Mouse (Mus musculus) CD4-positive, CD25-positive, alpha-beta regulatory T cell, adult 2 months (primary cell): Measurements from ENCODE around the gene Ppp3ca.

Experiments
- DNase-seq: peaks from one replicate; pipeline ENCODE4 v3.0.0-alpha.2; 2012; ENCODE audit warnings: low read depth, low spot score

The Ppp3ca gene

DNA sequence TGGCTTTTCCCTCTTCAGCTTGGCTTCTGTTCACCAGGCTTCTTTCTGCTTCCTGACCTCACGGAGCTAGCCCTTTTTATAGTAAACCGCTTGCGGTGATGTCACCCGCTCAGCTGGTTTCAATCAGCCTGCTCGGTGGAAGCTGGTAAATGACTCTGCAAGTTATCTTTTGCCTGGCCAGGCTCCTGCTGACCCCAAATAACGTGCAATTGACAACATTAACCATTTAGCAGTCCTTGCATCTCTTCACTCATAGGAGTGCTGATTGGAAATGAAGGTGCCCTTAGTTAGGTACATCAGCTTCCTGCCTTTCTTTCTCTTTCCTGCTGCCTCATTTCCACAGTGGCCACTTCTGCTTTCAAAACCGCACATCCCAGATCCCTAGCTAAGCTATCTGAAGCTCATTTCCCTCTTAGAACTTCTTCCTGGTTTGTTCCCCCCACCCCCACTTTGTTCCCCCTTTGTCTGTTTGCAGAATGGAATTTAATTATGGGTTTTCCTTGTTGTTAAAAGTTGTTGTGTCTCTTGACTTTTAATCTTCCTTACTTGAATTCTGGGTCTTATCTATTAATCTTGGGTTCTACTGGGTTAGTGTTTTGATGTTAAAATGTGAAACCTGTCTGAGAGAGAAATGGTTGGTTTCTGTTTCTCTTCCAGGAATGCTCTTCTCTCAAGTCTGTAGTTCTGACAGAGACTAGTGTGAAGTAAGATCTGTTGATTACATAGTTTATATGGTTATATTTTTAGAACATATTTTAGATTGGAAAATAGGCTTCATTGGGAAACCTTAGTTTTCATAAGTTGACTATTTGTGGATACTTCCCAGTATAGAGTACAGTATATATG, 55.6 kb downstream of the Ppp3ca start:
- DNase-seq, result peak; percentile 40

DNA sequence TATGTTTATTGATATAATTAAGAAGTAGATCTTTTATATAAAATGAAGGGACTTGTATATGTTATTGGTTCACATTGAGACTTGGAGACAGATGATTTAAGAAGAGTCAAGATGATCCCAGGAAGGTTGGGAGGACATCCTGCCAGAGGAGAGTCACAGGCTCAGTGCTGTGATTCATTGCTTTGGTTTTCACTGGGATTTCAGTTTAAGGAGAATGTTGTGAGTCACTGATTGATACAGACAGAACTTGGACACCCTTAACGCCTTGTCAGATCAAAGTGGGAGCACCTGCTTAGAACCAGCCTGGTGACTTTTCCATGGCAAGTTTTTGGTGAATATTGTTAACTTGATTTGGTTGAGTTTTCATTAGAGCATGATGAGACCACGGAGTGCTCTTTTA, 58.0 kb downstream of the Ppp3ca start:
- no peak for DNase-seq

DNA sequence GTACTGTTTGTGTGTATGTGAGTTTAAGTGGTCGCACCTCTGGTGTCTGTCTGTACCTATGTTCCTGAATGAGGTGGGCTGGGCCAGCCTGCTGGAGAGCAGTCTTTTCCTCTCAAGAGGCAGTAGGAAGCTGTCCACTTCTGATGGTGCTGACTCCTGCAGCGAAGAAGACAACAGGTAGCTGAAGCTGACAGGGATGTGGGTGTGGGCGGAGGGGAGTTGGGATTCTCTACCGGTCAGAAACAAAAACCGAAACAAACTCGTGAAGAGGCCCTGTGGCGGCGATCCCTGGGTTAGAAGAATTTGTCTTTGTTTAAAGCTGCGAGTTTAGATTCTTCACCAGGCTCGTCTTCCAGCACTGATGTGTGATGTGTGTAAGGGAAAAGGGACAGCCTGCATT, 60.1 kb downstream of the Ppp3ca start:
- DNase-seq, result no peak

- DNase-seq, result no peak
These were observed 61.7 kb downstream of the Ppp3ca start for GRCm38 (mm10) chr3:136731579-136731978.

- no peak for DNase-seq
These were observed 66.1 kb downstream of the Ppp3ca start for GRCm38 (mm10) chr3:136736021-136736420.

- no peak for DNase-seq
These were observed 66.9 kb downstream of the Ppp3ca start for GRCm38 (mm10) chr3:136736773-136737298.

- no peak for DNase-seq
These were observed 68.5 kb downstream of the Ppp3ca start for GRCm38 (mm10) chr3:136738474-136738873.

GRCm38 (mm10) chr3:136738914-136739313, 69.0 kb downstream of the Ppp3ca start:
- DNase-seq, result no peak

DNA sequence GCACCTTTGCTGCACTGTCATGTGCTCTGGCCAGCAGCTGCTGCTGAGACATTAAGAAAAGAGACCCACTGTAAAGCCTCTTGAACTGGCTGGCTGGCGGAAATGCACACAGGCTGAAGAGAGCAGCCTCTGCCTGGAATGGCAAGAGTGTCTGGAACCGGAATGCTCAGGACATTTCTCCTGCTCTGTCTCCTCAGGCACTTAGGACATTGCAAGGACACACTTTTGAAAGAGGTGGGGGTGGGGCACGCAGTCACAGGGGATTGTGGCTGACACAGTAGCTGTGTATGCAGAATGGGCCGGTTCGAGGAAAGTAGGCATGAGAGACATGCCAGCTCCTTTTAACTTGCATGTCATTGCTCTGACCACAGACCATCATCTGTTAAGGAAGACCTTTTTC, 71.7 kb downstream of the Ppp3ca start:
- DNase-seq, result no peak

- peak; percentile 66 for DNase-seq
These were observed 72.5 kb downstream of the Ppp3ca start for GRCm38 (mm10) chr3:136742258-136743057.

DNA sequence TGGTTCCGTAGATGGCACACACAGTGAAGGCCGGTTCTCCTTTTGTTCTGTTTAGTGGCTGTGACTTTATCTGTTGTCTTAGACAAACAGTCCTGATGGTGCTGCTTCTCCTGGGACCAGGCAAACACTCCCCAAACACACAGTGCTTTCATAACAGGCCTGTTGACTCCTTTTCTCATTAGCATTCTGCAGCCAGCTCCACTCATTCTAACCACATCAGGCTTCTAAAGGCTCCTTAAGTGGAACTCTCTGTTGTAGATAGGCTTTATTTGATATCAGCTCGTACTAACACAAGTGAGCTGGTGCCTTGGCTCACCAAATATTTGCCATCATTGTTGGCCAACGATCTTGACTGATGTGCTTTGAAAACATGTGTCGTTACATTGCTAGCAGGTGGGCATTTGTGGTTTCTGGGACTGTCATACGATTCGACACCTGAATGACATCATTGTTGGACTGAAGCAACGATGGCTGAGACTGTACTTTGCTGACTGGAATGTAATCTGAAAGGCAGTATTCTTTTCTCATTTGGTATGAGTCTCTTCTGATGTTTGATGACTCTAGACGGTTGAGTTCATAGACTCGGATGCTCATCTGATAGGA, 74.5 kb downstream of the Ppp3ca start:
- no peak for DNase-seq

- DNase-seq, result no peak
These were observed 75.5 kb downstream of the Ppp3ca start for GRCm38 (mm10) chr3:136745456-136745855.

GRCm38 (mm10) chr3:136748761-136749476, 79.0 kb downstream of the Ppp3ca start:
- no peak for DNase-seq

DNA sequence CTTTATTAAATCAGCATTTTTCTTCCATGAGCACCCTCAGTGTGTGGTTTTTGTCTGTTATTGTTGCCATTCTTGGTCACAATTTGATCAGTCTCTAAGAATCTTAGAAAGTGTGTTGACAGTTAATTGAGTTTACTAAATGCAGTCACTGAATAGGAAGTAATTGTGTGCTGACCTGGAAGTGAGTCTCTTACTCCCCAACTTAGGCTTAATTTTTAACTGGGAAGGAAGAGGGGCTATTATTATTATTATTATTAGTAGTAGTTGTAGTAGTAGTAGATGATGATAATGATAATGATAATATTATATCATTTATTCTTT, 79.5 kb downstream of the Ppp3ca start:
- DNase-seq, result no peak

- no peak for DNase-seq
These were observed 80.0 kb downstream of the Ppp3ca start for GRCm38 (mm10) chr3:136749951-136750350.

- no peak for DNase-seq
These were observed 82.3 kb downstream of the Ppp3ca start for GRCm38 (mm10) chr3:136752126-136752716.

DNA sequence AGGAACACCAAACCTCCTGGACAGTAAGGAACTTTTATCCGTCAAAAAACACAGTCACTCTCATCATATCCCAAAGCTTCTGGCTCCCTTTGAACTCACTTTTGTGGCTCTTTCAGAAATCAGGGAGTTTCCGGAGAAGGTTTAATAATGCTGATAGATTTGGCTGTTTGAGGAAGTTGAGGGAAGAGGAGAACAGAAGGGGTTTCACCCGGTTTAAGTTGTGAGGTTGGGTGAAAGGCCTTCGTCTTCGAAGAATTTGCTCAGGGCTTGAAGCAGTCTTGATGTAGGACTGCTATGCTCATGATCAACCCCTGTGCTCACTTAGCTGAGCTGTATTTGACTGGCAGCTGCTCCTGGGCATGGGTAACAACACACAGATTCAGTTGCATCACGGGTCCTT, 86.2 kb downstream of the Ppp3ca start:
- DNase-seq, result no peak

GRCm38 (mm10) chr3:136759446-136759845, 89.5 kb downstream of the Ppp3ca start:
- DNase-seq, result no peak

DNA sequence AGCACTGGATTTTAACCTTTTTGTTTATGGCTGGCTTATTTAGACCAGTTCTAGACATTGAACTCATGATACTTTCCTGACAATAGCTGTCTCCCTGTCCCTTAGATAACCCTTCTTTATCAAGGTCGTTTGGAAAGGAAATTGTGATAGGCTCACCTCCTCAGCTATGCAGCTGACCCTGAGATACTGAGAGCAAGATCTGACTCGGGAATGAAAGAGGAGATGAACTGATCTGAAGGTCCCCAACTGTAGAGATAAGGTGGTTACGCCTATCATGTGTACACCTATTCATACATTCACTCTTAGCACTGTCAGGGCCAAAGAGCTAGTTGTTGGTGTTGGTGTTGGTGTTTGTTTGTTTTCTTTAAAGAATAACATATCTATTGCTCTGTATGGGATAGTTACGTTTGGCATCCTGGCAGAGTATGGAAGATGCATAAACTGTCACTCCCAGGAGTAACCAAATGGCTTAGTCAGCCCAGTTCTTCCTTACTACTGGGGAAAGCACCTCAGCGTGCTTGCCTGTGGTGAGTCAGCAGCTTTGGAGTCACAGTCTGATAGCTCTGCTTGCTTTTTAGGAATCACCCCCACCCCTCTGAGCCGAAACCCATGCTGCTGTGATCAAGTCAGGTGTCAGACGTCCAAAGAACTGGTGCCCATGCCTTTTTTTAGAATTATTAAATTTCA, 91.5 kb downstream of the Ppp3ca start:
- no peak for DNase-seq

- DNase-seq, result no peak
These were observed 92.0 kb downstream of the Ppp3ca start for GRCm38 (mm10) chr3:136761979-136762341.
